Mouse (Mus musculus) gastrocnemius, postnatal 25 days (tissue): Measurements from ENCODE around the gene Mettl25. TPM values are rescaled to one million over a fixed set of nuclear protein-coding genes. Genes with fewer than 3 reads are reported as not detected.

Experiments
- DNase-seq: peaks from one replicate; pipeline ENCODE4 v3.0.0; 2022
- long read RNA-seq, 2 experiments: library from polyadenylated mRNA; stranded (forward); transcript quantifications; one replicate each; pipeline ENCODE4 v2.0.0; 2021
- total RNA-seq, 2 experiments: library from RNA; stranded (reverse); gene quantifications; 1 replicate in 1 of 2; 2 replicates in 1 of 2; pipeline ENCODE4 v1.2.3; 2021

Gene Mettl25
- total RNA-seq: 1 to 10 TPM; 2.9 to 3.0 TPM
- long read RNA-seq, experiment 1, partial matches to known transcripts: 0 of 2 reads
- long read RNA-seq, experiment 1, other reads (novel, unspliced or antisense): 0 of 2 reads
- long read RNA-seq, experiment 2, partial matches to known transcripts: 0 of 7 reads
- long read RNA-seq, experiment 2, other reads (novel, unspliced or antisense): 5 of 7 reads

GRCm38 (mm10) chr10:105840928-105841888 lies at the start of gene Mettl25, which contains the start of gene Ccdc59:
Gene Mettl25 (minus strand): TSS chr10:105841380.
Gene Ccdc59 (plus strand): TSS chr10:105841067.
- DNase-seq: peak; percentile 96

- DNase-seq: no peak
Observed at GRCm38 (mm10) chr10:105867312-105867711, 26.1 kb upstream of the Mettl25 start.

GRCm38 (mm10) chr10:105851136-105851535 lies 10.0 kb upstream of the Mettl25 start:
- DNase-seq: no peak

- DNase-seq: no peak
Observed at GRCm38 (mm10) chr10:105850286-105850685, 9.1 kb upstream of the Mettl25 start.

GRCm38 (mm10) chr10:105842574-105842973 lies 1.4 kb upstream of the Mettl25 start:
- DNase-seq: no peak

GRCm38 (mm10) chr10:105834627-105835228 lies 6.5 kb downstream of the Mettl25 start:
- DNase-seq: no peak

- DNase-seq: no peak
Observed at GRCm38 (mm10) chr10:105806259-105807010, 34.7 kb downstream of the Mettl25 start.

- no peak for DNase-seq
Observed at GRCm38 (mm10) chr10:105803461-105803860, 37.7 kb downstream of the Mettl25 start.

GRCm38 (mm10) chr10:105802132-105802531 lies 39.0 kb downstream of the Mettl25 start:
- no peak for DNase-seq

GRCm38 (mm10) chr10:105801147-105801546 lies 40.0 kb downstream of the Mettl25 start:
- no peak for DNase-seq

- no peak for DNase-seq
Observed at GRCm38 (mm10) chr10:105797250-105797924, 43.8 kb downstream of the Mettl25 start.

- no peak for DNase-seq
Observed at GRCm38 (mm10) chr10:105793776-105794552, 47.2 kb downstream of the Mettl25 start.

GRCm38 (mm10) chr10:105788744-105789486 lies 52.3 kb downstream of the Mettl25 start:
- DNase-seq: no peak

- DNase-seq: peak; percentile 15
Observed at GRCm38 (mm10) chr10:105783766-105784165, 57.4 kb downstream of the Mettl25 start.

GRCm38 (mm10) chr10:105774382-105774781 lies 66.8 kb downstream of the Mettl25 start:
- peak; percentile 26 for DNase-seq

GRCm38 (mm10) chr10:105772821-105773302 lies 68.3 kb downstream of the Mettl25 start:
- no peak for DNase-seq

GRCm38 (mm10) chr10:105763959-105764358 lies 77.2 kb downstream of the Mettl25 start:
- no peak for DNase-seq

GRCm38 (mm10) chr10:105760460-105760859 lies 80.7 kb downstream of the Mettl25 start:
- no peak for DNase-seq

GRCm38 (mm10) chr10:105760046-105760445 lies 81.1 kb downstream of the Mettl25 start:
- no peak for DNase-seq
